Mouse (Mus musculus) limb, embryonic 15.5 days (tissue): ENCODE results near the gene Mrpl48. TPM values are rescaled to one million over a fixed set of nuclear protein-coding genes. Genes with fewer than 3 reads are reported as not detected.
A peak's percentile ranks its signal among the peaks of the same experiment; 100 is the strongest.

Source experiments
- ATAC-seq: fragments of 200-750 bp; cut with Nextera tagmentation; 2 replicates; pipeline ENCODE4 v1.8.0; 2017; ENCODE audit warnings: low read depth, moderate TSS enrichment; ENCODE audit not compliant: insufficient number of reproducible peaks, low FRiP score, low TSS enrichment
- H3K27ac ChIP-seq: fragments of 300-500 bp; sonication (generic); 2 replicates; pipeline ENCODE4 v1.5.1; 2015; ENCODE audit warnings: moderate library complexity, mild to moderate bottlenecking, inconsistent platforms
- H3K27me3 ChIP-seq: fragments of 300-500 bp; sonication (generic); 2 replicates; pipeline ENCODE4 v1.6.1; 2015; ENCODE audit warnings: inconsistent platforms
- H3K36me3 ChIP-seq: fragments of 300-500 bp; sonication (generic); 2 replicates; pipeline ENCODE4 v1.6.1; 2015; ENCODE audit warnings: inconsistent platforms
- H3K4me1 ChIP-seq: fragments of 300-500 bp; sonication (generic); 2 replicates; pipeline ENCODE4 v1.6.1; 2015; ENCODE audit warnings: inconsistent platforms
- H3K4me2 ChIP-seq: fragments of 300-500 bp; sonication (generic); 2 replicates; pipeline ENCODE4 v1.6.1; 2015; ENCODE audit warnings: mild to moderate bottlenecking, inconsistent platforms
- H3K4me3 ChIP-seq: fragments of 300-500 bp; sonication (generic); 2 replicates; pipeline ENCODE4 v1.5.1; 2015; ENCODE audit warnings: mild to moderate bottlenecking, inconsistent platforms
- H3K9ac ChIP-seq: fragments of 300-500 bp; sonication (generic); 2 replicates; pipeline ENCODE4 v1.6.1; 2015; ENCODE audit warnings: inconsistent platforms
- H3K9me3 ChIP-seq: fragments of 300-500 bp; sonication (generic); 2 replicates; pipeline ENCODE4 v1.6.1; 2016; ENCODE audit warnings: inconsistent platforms
- WGBS: fragments of 180-500 bp; shearing (Covaris S2); methylation state at CpG from one replicate; pipeline ENCODE4 v1.1.7; 2015; 5-methylcytosine and 5-hydroxymethylcytosine counted together
- polyA plus RNA-seq: library from polyadenylated mRNA; unstranded; fragments of >200 nt; fragmentation: Nextera tagmentation; extraction: Ambion mirVana; gene quantifications from 2 replicates; pipeline ENCODE4 v1.2.1, GENCODE M21; 2015

Mrpl48 gene
- polyA plus RNA-seq = 72.9 and 73.5 TPM in 2 replicates

- Histone ChIP-seq H3K9me3 (no peaks in the 10 kb centered on the region), H3K4me3 (peak within 1 kb of the TSS; percentile 99), H3K4me2 (peak within 1 kb of the TSS; percentile 67), H3K9ac (peak within 1 kb of the TSS; percentile 100), H3K4me1 (0 out of 2 replicates have a peak, but pooled peaks cover 4% of the 10 kb centered on the region), H3K36me3 (no peaks in the 10 kb centered on the region), H3K27ac (peak within 1 kb of the TSS; percentile 100), H3K27me3 (no peaks in the 10 kb centered on the region)
- no peak for ATAC-seq
- under 1% methylated on average over 42 of the region's 43 CpGs for WGBS
Measured at GRCm38 (mm10) chr7:100608130-100608741, at the start of gene Mrpl48. Gene Mrpl48, minus strand, starts transcription at chr7:100608301.

GRCm38 (mm10) chr7:100656739-100657138 lies 48.6 kb upstream of the Mrpl48 start:
- H3K27ac ChIP-seq = no peak overlapping the region
- H3K9ac ChIP-seq = no peak overlapping the region
- no peak overlapping the region for H3K4me3 ChIP-seq
- WGBS = 25% methylated on average over 5 of the region's 5 CpGs
- no peak overlapping the region for H3K4me2 ChIP-seq
- H3K36me3 ChIP-seq = no peaks in the 10 kb centered on the region
- H3K27me3 ChIP-seq = no peaks in the 10 kb centered on the region
- peaks cover 11% of the 10 kb centered on the region for H3K4me1 ChIP-seq
- ATAC-seq = no peak
- no peaks in the 10 kb centered on the region for H3K9me3 ChIP-seq

GRCm38 (mm10) chr7:100654441-100654840 lies 46.3 kb upstream of the Mrpl48 start:
- Histone ChIP-seq H3K4me3 (no peak overlapping the region), H3K27ac (no peak overlapping the region), H3K36me3 (no peaks in the 10 kb centered on the region), H3K9ac (no peak overlapping the region), H3K9me3 (no peaks in the 10 kb centered on the region; the same call in 1 of the 2 replicates), H3K4me1 (peaks cover 14% of the 10 kb centered on the region), H3K27me3 (no peaks in the 10 kb centered on the region), H3K4me2 (no peak overlapping the region)
- WGBS = 77% methylated on average over 8 of the region's 8 CpGs
- ATAC-seq = no peak

DNA sequence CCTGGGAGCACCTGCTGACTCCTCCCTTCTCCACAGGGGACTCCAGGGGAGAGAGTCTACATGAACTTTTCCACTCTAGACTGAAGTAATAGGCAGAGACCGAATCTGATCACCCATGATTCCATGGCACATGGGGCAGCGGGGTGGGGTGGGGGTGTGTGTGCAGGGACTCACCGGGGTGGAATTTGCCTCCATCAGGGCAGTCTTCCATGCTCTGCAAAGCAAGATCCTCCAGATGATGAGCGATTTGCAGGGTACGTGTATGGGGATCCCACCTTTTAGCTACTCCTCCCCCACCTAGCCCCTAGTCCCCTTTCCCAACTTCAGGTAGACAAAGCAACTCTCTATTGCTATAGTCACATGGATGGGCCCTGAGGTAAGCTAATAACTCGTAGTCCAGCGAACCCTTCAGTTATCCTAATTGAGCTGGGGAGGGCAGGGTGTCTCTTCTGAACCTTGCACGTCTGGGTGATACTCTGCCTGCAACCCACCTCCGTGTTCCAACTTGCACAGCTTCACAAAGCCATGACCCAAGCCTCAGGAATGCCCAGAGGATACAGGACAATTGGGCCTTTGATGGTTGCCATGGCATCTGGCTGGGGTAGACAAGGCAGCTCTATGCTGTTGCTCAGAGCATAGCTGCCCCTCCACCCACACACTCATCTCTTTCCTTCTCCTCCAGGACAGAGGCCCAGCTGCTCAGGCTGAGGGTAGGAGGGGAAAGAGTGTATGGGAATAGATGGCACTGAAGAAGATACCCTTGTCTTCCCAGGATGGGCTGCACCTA lies 45.6 kb upstream of the Mrpl48 start:
- ATAC-seq = no peak
- WGBS = 77% methylated on average over 9 of the region's 9 CpGs
- 0 out of 2 replicates have a peak, but pooled peaks cover 2% of the 10 kb centered on the region for H3K36me3 ChIP-seq
- no peak overlapping the region for H3K4me3 ChIP-seq
- no peaks in the 10 kb centered on the region; the same call in 1 of the 2 replicates for H3K9me3 ChIP-seq
- no peaks in the 10 kb centered on the region for H3K27me3 ChIP-seq
- no peak overlapping the region for H3K9ac ChIP-seq
- H3K4me1 ChIP-seq = peaks cover 16% of the 10 kb centered on the region
- no peak overlapping the region for H3K27ac ChIP-seq
- no peak overlapping the region for H3K4me2 ChIP-seq

GRCm38 (mm10) chr7:100651011-100651410 lies 42.9 kb upstream of the Mrpl48 start:
- no peak for ATAC-seq
- H3K9ac ChIP-seq = no peak overlapping the region
- no peaks in the 10 kb centered on the region; the same call in 1 of the 2 replicates for H3K9me3 ChIP-seq
- 0 out of 2 replicates have a peak, but pooled peaks cover 11% of the 10 kb centered on the region for H3K4me1 ChIP-seq
- H3K4me2 ChIP-seq = no peak overlapping the region
- H3K27me3 ChIP-seq = no peaks in the 10 kb centered on the region
- no peak overlapping the region for H3K4me3 ChIP-seq
- H3K36me3 ChIP-seq = 0 out of 2 replicates have a peak, but pooled peaks cover 2% of the 10 kb centered on the region
- no peak overlapping the region for H3K27ac ChIP-seq
- WGBS = 60% methylated on average over 4 of the region's 4 CpGs

DNA sequence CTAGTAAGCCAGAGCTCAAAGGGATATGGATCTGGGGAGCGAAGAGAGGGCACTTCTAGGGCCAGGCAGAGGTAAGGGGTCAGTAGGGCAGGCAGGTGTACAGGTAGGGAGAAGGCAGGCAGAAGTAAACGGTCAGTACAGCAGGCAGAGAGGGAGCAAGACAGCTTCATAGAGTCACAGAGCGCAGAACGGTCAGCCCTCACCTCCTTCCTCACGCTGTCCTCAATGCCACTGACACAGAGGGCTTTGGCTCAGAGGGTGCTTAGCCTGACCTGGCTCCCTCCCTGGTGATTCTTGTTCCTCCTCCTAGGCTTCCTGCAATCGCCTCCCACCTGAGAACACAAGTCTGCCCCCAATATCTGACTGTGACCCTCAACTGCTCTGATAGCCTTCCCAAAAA lies 42.3 kb upstream of the Mrpl48 start:
- H3K4me2 ChIP-seq = no peak overlapping the region
- ATAC-seq = no peak
- WGBS = 76% methylated on average over 6 of the region's 6 CpGs

GRCm38 (mm10) chr7:100649826-100650225 lies 41.7 kb upstream of the Mrpl48 start:
- Histone ChIP-seq H3K9me3 (no peaks in the 10 kb centered on the region; the same call in 1 of the 2 replicates), H3K4me3 (no peak overlapping the region), H3K27ac (no peak overlapping the region), H3K27me3 (no peaks in the 10 kb centered on the region), H3K9ac (no peak overlapping the region), H3K4me1 (0 out of 2 replicates have a peak, but pooled peaks cover 7% of the 10 kb centered on the region), H3K4me2 (no peak overlapping the region), H3K36me3 (0 out of 2 replicates have a peak, but pooled peaks cover 7% of the 10 kb centered on the region)
- no peak for ATAC-seq
- 60% methylated on average over 8 of the region's 8 CpGs for WGBS

More for the DNA sequence above, 42.3 kb upstream of the Mrpl48 start:
- Histone ChIP-seq H3K27ac (no peak overlapping the region), H3K9ac (no peak overlapping the region), H3K4me1 (0 out of 2 replicates have a peak, but pooled peaks cover 7% of the 10 kb centered on the region), H3K9me3 (no peaks in the 10 kb centered on the region; the same call in 1 of the 2 replicates), H3K27me3 (no peaks in the 10 kb centered on the region), H3K36me3 (0 out of 2 replicates have a peak, but pooled peaks cover 2% of the 10 kb centered on the region), H3K4me3 (no peak overlapping the region)

GRCm38 (mm10) chr7:100649095-100649494 lies 41.0 kb upstream of the Mrpl48 start:
- H3K4me3 ChIP-seq = no peak overlapping the region
- no peaks in the 10 kb centered on the region for H3K27me3 ChIP-seq
- no peak for ATAC-seq
- H3K4me2 ChIP-seq = no peak overlapping the region
- H3K4me1 ChIP-seq = peaks cover 7% of the 10 kb centered on the region; the same call in 1 of the 2 replicates
- H3K9ac ChIP-seq = no peak overlapping the region
- no peaks in the 10 kb centered on the region; the same call in 1 of the 2 replicates for H3K9me3 ChIP-seq
- no peak overlapping the region for H3K27ac ChIP-seq
- WGBS = 82% methylated on average over 4 of the region's 4 CpGs
- H3K36me3 ChIP-seq = 0 out of 2 replicates have a peak, but pooled peaks cover 7% of the 10 kb centered on the region

DNA sequence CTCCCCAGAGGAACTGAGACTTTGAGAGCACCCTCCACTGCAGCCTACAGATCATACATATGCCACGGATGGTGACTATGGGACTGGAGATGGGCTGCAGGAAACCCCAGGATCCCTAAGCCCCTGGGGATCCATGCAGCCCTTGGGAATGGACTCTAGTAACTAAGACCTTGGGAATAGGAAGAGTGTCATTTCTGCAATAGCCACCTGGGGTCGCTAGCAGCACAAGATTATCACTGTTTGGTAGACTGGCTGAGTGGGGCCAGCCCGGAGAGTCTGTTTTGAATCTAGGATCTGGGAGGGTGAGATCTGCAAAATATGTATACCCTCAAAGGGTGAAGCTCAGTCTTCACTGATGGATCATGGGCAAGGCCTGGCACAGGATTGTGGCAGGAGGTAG lies 37.0 kb upstream of the Mrpl48 start:
- 0 out of 2 replicates have a peak, but pooled peaks have one; percentile 40 for ATAC-seq
- Histone ChIP-seq H3K27me3 (no peaks in the 10 kb centered on the region), H3K9me3 (no peaks in the 10 kb centered on the region), H3K4me2 (no peak overlapping the region), H3K4me1 (peaks cover 4% of the 10 kb centered on the region; the same call in 1 of the 2 replicates), H3K36me3 (peaks cover 18% of the 10 kb centered on the region; the same call in 1 of the 2 replicates), H3K9ac (no peak overlapping the region), H3K4me3 (no peak overlapping the region), H3K27ac (no peak overlapping the region)
- WGBS = 39% methylated on average over 3 of the region's 3 CpGs

DNA sequence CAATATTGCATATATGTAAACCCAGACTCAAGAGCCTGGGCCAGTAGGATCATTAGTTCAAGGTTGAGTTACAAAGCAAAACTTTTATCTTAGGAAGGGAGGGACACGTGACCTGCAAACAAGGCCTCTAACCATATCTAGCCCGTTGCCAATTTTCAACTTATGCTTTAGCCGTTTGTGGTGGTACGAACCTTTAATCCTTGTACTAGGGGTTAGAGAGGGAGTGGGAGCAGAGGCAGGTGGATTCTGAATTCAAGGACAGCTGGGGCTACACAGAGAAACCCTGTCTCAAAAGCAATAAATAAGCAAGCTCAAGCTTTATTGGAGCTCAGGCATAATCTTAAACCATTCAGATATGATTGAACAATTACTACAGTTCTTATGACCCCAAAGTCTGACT lies 34.3 kb upstream of the Mrpl48 start:
- no peak overlapping the region for H3K9ac ChIP-seq
- H3K27me3 ChIP-seq = no peaks in the 10 kb centered on the region
- H3K4me3 ChIP-seq = no peak overlapping the region
- 84% methylated on average over 4 of the region's 4 CpGs for WGBS
- no peaks in the 10 kb centered on the region for H3K9me3 ChIP-seq
- no peak overlapping the region for H3K27ac ChIP-seq
- H3K4me1 ChIP-seq = no peaks in the 10 kb centered on the region; the same call in 1 of the 2 replicates
- H3K4me2 ChIP-seq = no peak overlapping the region
- H3K36me3 ChIP-seq = peaks cover 24% of the 10 kb centered on the region
- no peak for ATAC-seq

GRCm38 (mm10) chr7:100637657-100638056 lies 29.6 kb upstream of the Mrpl48 start:
- no peak overlapping the region for H3K27ac ChIP-seq

GRCm38 (mm10) chr7:100624538-100624937 lies 16.4 kb upstream of the Mrpl48 start:
- no peak overlapping the region for H3K9ac ChIP-seq
- ATAC-seq = no peak
- H3K9me3 ChIP-seq = no peaks in the 10 kb centered on the region
- 0 out of 2 replicates have a peak, but pooled peaks cover 2% of the 10 kb centered on the region for H3K36me3 ChIP-seq
- no peaks in the 10 kb centered on the region for H3K4me1 ChIP-seq
- no peak overlapping the region for H3K4me2 ChIP-seq
- H3K4me3 ChIP-seq = no peak overlapping the region
- WGBS = 85% methylated on average over 3 of the region's 3 CpGs
- H3K27me3 ChIP-seq = no peaks in the 10 kb centered on the region
- no peak overlapping the region for H3K27ac ChIP-seq

More at GRCm38 (mm10) chr7:100637657-100638056, 29.6 kb upstream of the Mrpl48 start:
- H3K9ac ChIP-seq = no peak overlapping the region
- ATAC-seq = no peak
- no peak overlapping the region for H3K4me3 ChIP-seq
- no peaks in the 10 kb centered on the region for H3K27me3 ChIP-seq
- H3K36me3 ChIP-seq = peaks cover 38% of the 10 kb centered on the region
- no peaks in the 10 kb centered on the region for H3K4me1 ChIP-seq
- H3K9me3 ChIP-seq = no peaks in the 10 kb centered on the region
- WGBS = 0% methylated on average over 1 of the region's 1 CpGs
- H3K4me2 ChIP-seq = no peak overlapping the region
